Mouse (Mus musculus) CD4-positive, CD25-positive, alpha-beta regulatory T cell, adult 2 months (primary cell): Measurements from ENCODE around the gene Pcdh7.
"Not testable (repeated sequence)": the region's sequence is repeated elsewhere in the genome, so short reads cannot be mapped to it uniquely, and the experiment has no call there.

ENCODE experiments used
- DNase-seq: peaks from one replicate; pipeline ENCODE4 v3.0.0-alpha.2; 2012; ENCODE audit warnings: low read depth, low spot score

Gene Pcdh7

DNA sequence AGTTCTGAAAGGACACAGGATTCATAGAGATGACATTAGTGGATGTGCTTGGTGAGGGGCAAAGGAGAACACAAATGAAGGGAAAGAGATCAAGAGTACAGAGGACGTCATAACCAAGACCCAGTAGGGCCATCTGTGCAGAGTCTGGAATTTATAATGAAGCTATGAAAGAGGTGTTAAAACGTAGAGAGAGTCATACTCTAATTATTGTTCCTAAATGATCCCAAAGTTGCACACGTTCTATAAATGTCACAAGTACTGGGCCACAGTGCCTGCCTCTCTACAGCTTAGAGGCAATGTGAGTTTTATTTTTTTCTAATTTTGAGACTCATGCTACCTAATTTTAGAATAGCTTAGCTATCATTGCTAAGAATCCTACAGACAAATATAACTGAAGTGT is 400.1 kb downstream of the Pcdh7 start:
- DNase-seq, result no peak

DNA sequence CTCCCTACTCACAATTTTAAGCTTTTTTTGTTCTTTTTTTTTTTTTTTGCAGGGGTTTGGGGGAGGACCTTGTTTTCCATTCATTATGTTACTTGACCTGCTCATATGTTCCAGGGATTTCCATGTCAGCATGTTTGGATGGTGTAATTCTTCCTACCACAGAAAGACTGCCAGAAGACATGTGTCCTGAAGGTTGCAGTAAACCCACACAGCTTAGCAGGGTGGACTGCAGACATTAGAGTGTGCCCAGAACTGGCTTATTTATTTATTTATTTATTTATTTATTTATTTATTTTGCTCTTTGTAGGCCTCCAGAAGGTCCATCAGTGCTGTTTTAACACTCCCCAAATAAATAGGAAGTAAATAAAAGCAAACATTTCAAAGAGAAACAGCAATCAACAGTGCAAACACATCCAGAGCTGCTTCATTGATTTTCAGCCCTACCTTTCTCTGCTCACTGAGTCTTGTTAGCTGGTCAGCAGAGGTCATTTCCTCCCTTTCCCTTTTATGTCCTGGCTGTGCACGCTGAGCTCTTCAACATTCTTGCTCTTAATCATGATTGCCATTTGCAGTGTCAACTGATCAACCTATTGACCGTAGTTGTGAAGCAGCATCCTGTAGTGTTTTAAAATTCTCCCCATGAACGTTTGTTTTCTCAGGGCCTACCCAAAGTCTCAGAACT is 401.3 kb downstream of the Pcdh7 start:
- no peak for DNase-seq

DNA sequence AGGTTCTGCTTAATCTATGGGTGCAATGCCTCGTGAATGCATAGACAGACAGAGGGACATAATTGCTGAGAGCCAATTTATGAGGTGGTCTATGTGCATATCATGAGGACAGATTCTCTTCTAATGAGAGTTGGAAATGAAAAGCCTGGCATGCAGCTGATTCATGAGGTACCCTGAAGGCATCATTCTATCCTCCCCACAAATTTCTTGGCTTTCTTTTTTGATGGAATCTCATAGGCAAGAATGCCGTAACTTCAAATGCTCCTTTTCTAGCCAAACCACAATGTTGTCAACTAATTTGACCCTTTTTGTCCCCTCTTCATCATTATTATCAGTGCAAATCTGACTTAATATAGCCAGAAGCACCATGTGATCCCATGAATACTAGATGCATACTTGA is 426.1 kb downstream of the Pcdh7 start:
- no peak for DNase-seq

DNA sequence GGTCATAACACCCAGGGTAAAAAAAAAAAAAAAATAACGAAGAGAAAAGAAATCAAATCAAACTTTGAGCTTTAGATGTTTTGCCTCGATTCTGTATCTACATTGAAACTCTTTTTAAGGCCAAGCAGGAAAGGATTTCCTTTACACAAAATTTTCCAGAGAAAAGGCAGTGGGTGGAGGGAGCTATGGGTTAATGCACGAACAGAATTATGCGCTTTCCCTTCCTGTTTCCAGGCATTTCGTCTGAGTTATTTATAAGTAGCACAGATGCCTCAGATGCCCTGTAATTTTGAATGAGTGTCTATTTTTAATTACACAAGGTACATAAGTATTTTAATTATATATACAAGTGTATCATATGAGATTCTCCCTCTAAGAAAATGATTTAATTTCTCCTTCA is 436.2 kb downstream of the Pcdh7 start:
- no peak for DNase-seq

DNA sequence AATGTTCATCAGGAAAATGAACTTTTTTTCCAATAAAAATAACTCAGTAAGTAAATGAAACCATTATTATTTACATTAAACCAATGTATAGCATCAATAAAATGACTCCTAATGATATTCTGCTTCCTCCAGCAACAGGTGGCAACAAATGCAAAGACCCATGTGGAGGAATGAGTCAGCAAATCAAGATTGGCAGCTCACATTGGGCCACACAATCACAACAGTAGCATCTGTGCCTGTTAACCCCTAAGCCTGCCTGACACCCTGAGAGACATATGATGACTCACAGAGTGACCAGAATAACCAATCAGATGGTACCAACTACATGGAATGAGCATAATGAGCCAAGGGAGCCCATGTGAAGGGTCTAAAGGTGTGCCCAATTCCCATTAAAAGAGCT is 454.5 kb downstream of the Pcdh7 start:
- no peak for DNase-seq

DNA sequence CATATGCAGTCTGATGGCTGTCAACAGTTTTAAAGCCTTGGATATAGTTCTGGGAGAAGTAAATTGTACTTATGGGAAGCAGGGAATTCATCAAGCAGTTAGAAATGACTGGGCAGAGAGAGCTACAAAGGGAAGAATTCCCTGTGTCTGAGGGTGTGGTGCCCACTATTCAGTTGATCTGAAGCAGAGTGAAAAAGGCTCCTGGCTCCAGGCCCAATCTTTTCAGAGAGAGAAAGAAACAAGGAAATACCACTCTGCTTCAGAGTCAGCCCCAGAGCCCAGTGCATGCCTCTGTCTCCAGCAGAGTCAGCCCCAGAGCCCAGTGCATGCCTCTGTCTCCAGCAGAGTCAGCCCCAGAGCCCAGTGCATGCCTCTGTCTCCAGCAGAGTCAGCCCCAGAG is 456.6 kb downstream of the Pcdh7 start:
- not testable (repeated sequence) for DNase-seq

DNA sequence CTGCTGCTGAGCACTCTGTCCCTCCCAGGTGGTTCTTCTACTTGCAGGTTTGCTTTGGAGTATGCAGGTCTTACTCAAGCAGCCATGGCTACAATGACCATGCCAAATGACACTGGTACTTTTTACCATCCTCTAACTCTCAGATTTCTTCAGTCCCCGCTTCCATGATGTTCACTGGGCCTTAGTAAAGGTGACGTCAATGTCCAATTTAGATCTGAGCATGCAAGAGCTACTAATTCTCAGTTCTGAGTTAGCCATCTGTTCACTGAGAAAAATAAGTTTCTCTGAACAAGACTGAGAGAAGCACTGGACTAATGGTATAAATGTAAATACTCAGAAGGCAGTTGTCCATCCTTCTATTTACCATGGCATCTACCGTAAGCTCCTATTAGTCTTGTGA is 457.8 kb downstream of the Pcdh7 start:
- no peak for DNase-seq
